Mouse (Mus musculus): ENCODE measurements at regions not wholly inside any gene's neighbourhood (a gene's known extent, or its start where the extent isn't known, plus 50 kb on each side); places are given as distances from the start of the nearest gene placed in this dataset.

DNA sequence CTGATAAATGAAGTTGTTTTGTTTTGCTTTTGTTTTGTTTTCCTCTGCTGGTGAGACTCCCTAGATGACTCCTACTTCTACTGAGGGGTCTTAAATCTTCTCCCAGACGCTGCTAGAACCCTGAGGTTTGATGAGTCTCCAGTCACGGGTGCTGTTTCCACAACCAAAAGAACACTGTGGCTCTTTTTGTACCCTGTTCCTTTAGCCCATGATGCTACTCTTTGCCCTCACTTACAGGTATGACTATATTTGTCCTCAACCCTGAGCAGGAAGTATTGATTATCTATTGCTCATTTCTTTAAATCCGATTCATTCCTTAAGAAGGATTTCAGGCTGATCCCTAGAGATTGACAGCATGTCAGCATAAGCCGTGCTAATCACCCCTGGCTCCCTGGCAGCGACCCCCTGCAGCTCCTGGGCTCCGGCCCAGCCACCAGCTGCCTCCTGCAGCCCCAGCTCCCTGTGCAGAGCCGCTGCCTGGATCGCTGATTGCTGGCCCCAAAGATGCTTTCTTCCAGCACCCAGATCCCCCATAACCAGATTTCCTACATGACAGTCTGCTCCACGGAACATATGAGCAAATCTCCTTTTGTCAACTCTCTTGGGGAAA is 163.7 kb upstream of the Sox2 start:
- H3ac ChIP-seq (ENCODE audit: control insufficient read depth, insufficient read length, low read depth), result no peak overlapping the region
- H3K36me3 ChIP-seq (ENCODE audit: control insufficient read depth, insufficient read depth), result no peaks in the 10 kb centered on the region
- TF ChIP-seq FOSL1 (IDR thresholded peaks at IDR 0.05; ENCODE audit: insufficient read depth, low read length, poor library complexity, severe bottlenecking) (no peak), USF1 (IDR thresholded peaks at IDR 0.05; ENCODE audit: low read depth) (no peak), MYOD1 (IDR thresholded peaks at IDR 0.05; ENCODE audit: control insufficient read depth, insufficient read length, low read depth) (no peak), CTCF (IDR thresholded peaks at IDR 0.05; ENCODE audit: control insufficient read depth, insufficient read depth, insufficient read length) (no peak), MAX (IDR thresholded peaks at IDR 0.05) (no peak), CEBPB (IDR thresholded peaks at IDR 0.05; ENCODE audit: low read depth) (no peak), MYOG (IDR thresholded peaks at IDR 0.05; ENCODE audit: control insufficient read depth, extremely low read depth, insufficient read length) (no peak)
- H3K4me3 ChIP-seq (ENCODE audit: insufficient read depth, poor library complexity, severe bottlenecking), result no peak overlapping the region
- no peaks in the 10 kb centered on the region for H3K79me3 ChIP-seq (ENCODE audit: low read depth)
- no peaks in the 10 kb centered on the region for H3K79me2 ChIP-seq (ENCODE audit: control insufficient read depth, insufficient read depth)
- no peaks in the 10 kb centered on the region for H3K27me3 ChIP-seq (ENCODE audit: control insufficient read depth, insufficient read depth, insufficient read length)

- TF ChIP-seq CEBPB (IDR thresholded peaks at IDR 0.05; ENCODE audit: low read depth), result no peak
- TF ChIP-seq CTCF (IDR thresholded peaks at IDR 0.05; ENCODE audit: control insufficient read depth, insufficient read depth, insufficient read length), result no peak
- TF ChIP-seq MYOG (IDR thresholded peaks at IDR 0.05; ENCODE audit: control insufficient read depth, extremely low read depth, insufficient read length), result no peak
- no peak for TF ChIP-seq USF1 (IDR thresholded peaks at IDR 0.05; ENCODE audit: low read depth)
These were observed 164.6 kb upstream of the Sox2 start for GRCm38 (mm10) chr3:34485345-34486223.

GRCm38 (mm10) chr3:34483934-34484333 is 166.3 kb upstream of the Sox2 start:
- Histone ChIP-seq H3K79me2 (ENCODE audit: control insufficient read depth, insufficient read depth) (no peaks in the 10 kb centered on the region), H3K36me3 (ENCODE audit: control insufficient read depth, insufficient read depth) (no peaks in the 10 kb centered on the region), H3K79me3 (ENCODE audit: low read depth) (no peaks in the 10 kb centered on the region), H3ac (ENCODE audit: control insufficient read depth, insufficient read length, low read depth) (no peak overlapping the region), H3K27me3 (ENCODE audit: control insufficient read depth, insufficient read depth, insufficient read length) (no peaks in the 10 kb centered on the region), H3K4me3 (ENCODE audit: insufficient read depth, poor library complexity, severe bottlenecking) (no peak overlapping the region)
- no peak for TF ChIP-seq USF1 (IDR thresholded peaks at IDR 0.05; ENCODE audit: low read depth)
- TF ChIP-seq CTCF (IDR thresholded peaks at IDR 0.05; ENCODE audit: control insufficient read depth, insufficient read depth, insufficient read length), result no peak
- no peak for TF ChIP-seq CEBPB (IDR thresholded peaks at IDR 0.05; ENCODE audit: low read depth)
- no peak for TF ChIP-seq FOSL1 (IDR thresholded peaks at IDR 0.05; ENCODE audit: insufficient read depth, low read length, poor library complexity, severe bottlenecking)
- no peak for TF ChIP-seq MAX (IDR thresholded peaks at IDR 0.05)
- TF ChIP-seq MYOD1 (IDR thresholded peaks at IDR 0.05; ENCODE audit: control insufficient read depth, insufficient read length, low read depth), result no peak
- no peak for TF ChIP-seq MYOG (IDR thresholded peaks at IDR 0.05; ENCODE audit: control insufficient read depth, extremely low read depth, insufficient read length)

More at GRCm38 (mm10) chr3:34485345-34486223, 164.6 kb upstream of the Sox2 start:
- Histone ChIP-seq H3ac (ENCODE audit: control insufficient read depth, insufficient read length, low read depth) (no peak overlapping the region), H3K79me3 (ENCODE audit: low read depth) (no peaks in the 10 kb centered on the region), H3K27me3 (ENCODE audit: control insufficient read depth, insufficient read depth, insufficient read length) (no peaks in the 10 kb centered on the region), H3K36me3 (ENCODE audit: control insufficient read depth, insufficient read depth) (no peaks in the 10 kb centered on the region), H3K79me2 (ENCODE audit: control insufficient read depth, insufficient read depth) (no peaks in the 10 kb centered on the region), H3K4me3 (ENCODE audit: insufficient read depth, poor library complexity, severe bottlenecking) (no peak overlapping the region)

GRCm38 (mm10) chr3:34481821-34482713 is 168.1 kb upstream of the Sox2 start:
- Histone ChIP-seq H3K36me3 (ENCODE audit: control insufficient read depth, insufficient read depth) (no peaks in the 10 kb centered on the region), H3ac (ENCODE audit: control insufficient read depth, insufficient read length, low read depth) (no peak overlapping the region), H3K79me2 (ENCODE audit: control insufficient read depth, insufficient read depth) (no peaks in the 10 kb centered on the region), H3K79me3 (ENCODE audit: low read depth) (no peaks in the 10 kb centered on the region), H3K27me3 (ENCODE audit: control insufficient read depth, insufficient read depth, insufficient read length) (no peaks in the 10 kb centered on the region), H3K4me3 (ENCODE audit: insufficient read depth, poor library complexity, severe bottlenecking) (no peak overlapping the region)
- no peak for TF ChIP-seq FOSL1 (IDR thresholded peaks at IDR 0.05; ENCODE audit: insufficient read depth, low read length, poor library complexity, severe bottlenecking)
- TF ChIP-seq MAX (IDR thresholded peaks at IDR 0.05), result no peak
- no peak for TF ChIP-seq CTCF (IDR thresholded peaks at IDR 0.05; ENCODE audit: control insufficient read depth, insufficient read depth, insufficient read length)

GRCm38 (mm10) chr3:34481314-34481713 is 168.9 kb upstream of the Sox2 start:
- Histone ChIP-seq H3K4me3 (ENCODE audit: insufficient read depth, poor library complexity, severe bottlenecking) (no peak overlapping the region), H3K27me3 (ENCODE audit: control insufficient read depth, insufficient read depth, insufficient read length) (no peaks in the 10 kb centered on the region), H3K79me3 (ENCODE audit: low read depth) (no peaks in the 10 kb centered on the region), H3ac (ENCODE audit: control insufficient read depth, insufficient read length, low read depth) (no peak overlapping the region), H3K79me2 (ENCODE audit: control insufficient read depth, insufficient read depth) (no peaks in the 10 kb centered on the region), H3K36me3 (ENCODE audit: control insufficient read depth, insufficient read depth) (no peaks in the 10 kb centered on the region)
- no peak for TF ChIP-seq FOSL1 (IDR thresholded peaks at IDR 0.05; ENCODE audit: insufficient read depth, low read length, poor library complexity, severe bottlenecking)
- no peak for TF ChIP-seq CTCF (IDR thresholded peaks at IDR 0.05; ENCODE audit: control insufficient read depth, insufficient read depth, insufficient read length)
